Mouse (Mus musculus) liver, embryonic 11.5 days (tissue): ENCODE results near the gene Psme2b. TPM values are rescaled to one million over a fixed set of nuclear protein-coding genes. Genes with fewer than 3 reads are reported as not detected.
"Not testable (repeated sequence)": the region's sequence is repeated elsewhere in the genome, so short reads cannot be mapped to it uniquely, and the experiment has no call there.

Experiments
- ATAC-seq: fragments of 200-750 bp; cut with Nextera tagmentation; replicated peaks from 2 replicates; pipeline ENCODE4 v1.8.0; 2017; ENCODE audit warnings: moderate number of reproducible peaks, mild to moderate bottlenecking, moderate TSS enrichment, moderate library complexity; ENCODE audit not compliant: low FRiP score
- DNase-seq: peaks from one replicate; pipeline ENCODE4 v3.0.0-alpha.2; 2017; ENCODE audit warnings: low spot score
- H3K27ac ChIP-seq: fragments of 300-500 bp; sonication (generic); 2 replicates; pipeline ENCODE4 v1.5.1; 2014; ENCODE audit warnings: mild to moderate bottlenecking, low read depth, low read length, control low read depth
- H3K27me3 ChIP-seq: fragments of 300-500 bp; sonication (generic); replicated peaks from 2 replicates; pipeline ENCODE4 v1.6.1; 2014; ENCODE audit warnings: low read length, mixed read lengths; ENCODE audit not compliant: control insufficient read depth, insufficient read depth
- H3K36me3 ChIP-seq: fragments of 300-500 bp; sonication (generic); 2 replicates; pipeline ENCODE4 v1.6.1; 2014; ENCODE audit warnings: mild to moderate bottlenecking, low read length, moderate library complexity, mixed read lengths; ENCODE audit not compliant: control insufficient read depth, insufficient read depth
- H3K4me1 ChIP-seq: fragments of 300-500 bp; sonication (generic); replicated peaks from 2 replicates; pipeline ENCODE4 v1.6.1; 2014; ENCODE audit warnings: low read length, mixed read lengths; ENCODE audit not compliant: control insufficient read depth, insufficient read depth
- H3K4me2 ChIP-seq: fragments of 300-500 bp; sonication (generic); 2 replicates; pipeline ENCODE4 v1.6.1; 2014; ENCODE audit warnings: mild to moderate bottlenecking, control low read depth, moderate library complexity
- H3K4me3 ChIP-seq: fragments of 300-500 bp; sonication (generic); 2 replicates; pipeline ENCODE4 v1.5.1; 2014; ENCODE audit warnings: low read depth, low read length, control low read depth
- H3K9ac ChIP-seq: fragments of 300-500 bp; sonication (generic); 2 replicates; pipeline ENCODE4 v1.6.1; 2014; ENCODE audit warnings: low read depth, low read length, control low read depth
- H3K9me3 ChIP-seq: fragments of 300-500 bp; sonication (generic); 2 replicates; pipeline ENCODE4 v1.6.1; 2016; ENCODE audit warnings: low read length, inconsistent platforms, mixed read lengths; ENCODE audit not compliant: control insufficient read depth
- WGBS: fragments of 180-500 bp; shearing (Covaris S2); extraction: QIAGEN DNeasy Blood & Tissue Kit; methylation state at CpG from one replicate; pipeline ENCODE4 v1.1.7; 2014; 5-methylcytosine and 5-hydroxymethylcytosine counted together
- polyA plus RNA-seq: library from polyadenylated mRNA; unstranded; fragments of >200 nt; fragmentation: Nextera tagmentation; extraction: Ambion mirVana; gene quantifications from 2 replicates; pipeline ENCODE4 v1.2.1, GENCODE M21; 2014

Gene Psme2b
- polyA plus RNA-seq, 1 experiment from 2014 or later, result 2.2 TPM

DNA sequence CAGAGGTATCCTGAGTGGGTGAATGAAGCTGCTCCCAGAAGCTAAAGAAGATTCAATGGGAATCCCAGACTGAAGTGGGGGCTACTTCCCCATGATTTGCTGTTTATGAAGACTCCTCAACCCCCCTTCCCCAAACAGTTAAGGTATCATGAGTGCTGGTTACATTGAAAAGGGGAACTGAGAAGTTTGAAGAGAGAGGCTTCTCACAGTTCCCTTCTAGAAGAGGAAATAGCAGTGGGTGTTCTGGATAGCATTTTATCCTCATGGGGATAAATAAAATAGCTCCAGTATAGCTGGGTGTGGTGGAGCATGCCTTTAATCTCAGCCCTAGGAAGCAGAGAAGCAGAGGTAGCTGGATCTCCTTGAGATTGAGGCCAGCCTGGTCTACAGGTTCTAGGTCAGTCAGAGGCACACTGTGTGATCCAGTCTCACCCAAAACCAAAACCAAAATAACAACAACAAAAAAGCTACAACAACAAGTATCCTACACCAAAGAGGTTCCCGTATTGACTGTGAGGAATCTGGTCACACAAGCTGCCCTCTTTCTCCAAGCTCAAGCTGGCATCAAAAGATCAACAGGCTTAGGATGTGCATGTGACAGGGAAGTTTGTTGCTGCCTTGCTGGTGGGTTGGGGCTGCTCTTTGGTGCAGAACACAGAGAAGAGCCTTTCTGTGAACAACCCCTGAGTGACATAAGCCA lies 32.4 kb upstream of the Psme2b start, which contains the start of gene Olfr56:
Gene Olfr56 (plus strand): TSS at position 650 of the 700 bp plus-strand sequence.
- not testable (repeated sequence) for H3K4me3 ChIP-seq, H3K27ac ChIP-seq, DNase-seq, H3K27me3 ChIP-seq, H3K4me2 ChIP-seq, H3K4me1 ChIP-seq, H3K9ac ChIP-seq, H3K9me3 ChIP-seq, H3K36me3 ChIP-seq, ATAC-seq
- no CpG with 5 or more reads among the region's 1 CpGs for WGBS

DNA sequence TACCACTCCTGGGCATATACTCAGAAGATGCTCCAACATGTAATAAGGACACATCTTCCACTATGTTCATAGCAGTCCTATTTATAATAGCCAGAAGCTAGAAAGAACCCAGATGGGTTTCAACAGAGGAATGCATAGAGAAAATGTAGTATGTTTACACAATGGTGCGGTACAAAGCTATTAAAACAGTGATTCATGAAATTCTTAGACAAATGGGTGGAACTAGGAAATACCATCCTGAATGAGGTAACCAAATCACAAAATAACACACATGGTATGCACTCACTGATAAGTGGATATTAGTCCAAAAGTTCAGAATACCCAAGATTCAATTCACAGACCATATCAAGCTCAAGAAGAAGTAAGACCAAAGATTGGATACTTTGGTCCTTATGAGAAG lies 28.7 kb upstream of the Psme2b start:
- not testable (repeated sequence) for H3K4me2 ChIP-seq, H3K36me3 ChIP-seq, H3K27me3 ChIP-seq, ATAC-seq, H3K4me3 ChIP-seq, H3K27ac ChIP-seq, H3K9me3 ChIP-seq, H3K9ac ChIP-seq, H3K4me1 ChIP-seq, DNase-seq
- WGBS, result no CpG with 5 or more reads among the region's 1 CpGs

- not testable (repeated sequence) for H3K4me3 ChIP-seq, ATAC-seq
These were observed 6.7 kb downstream of the Psme2b start for GRCm38 (mm10) chr11:48939286-48939685.

GRCm38 (mm10) chr11:48935291-48935690 lies 10.7 kb downstream of the Psme2b start:
- not testable (repeated sequence) for ATAC-seq, H3K36me3 ChIP-seq, H3K4me3 ChIP-seq, H3K9me3 ChIP-seq, H3K4me2 ChIP-seq, H3K9ac ChIP-seq, H3K4me1 ChIP-seq, H3K27ac ChIP-seq, H3K27me3 ChIP-seq, DNase-seq
- WGBS, result no CpG with 5 or more reads among the region's 3 CpGs

More at GRCm38 (mm10) chr11:48939286-48939685, 6.7 kb downstream of the Psme2b start:
- H3K36me3 ChIP-seq, DNase-seq, H3K4me1 ChIP-seq, H3K9ac ChIP-seq, H3K9me3 ChIP-seq, H3K27me3 ChIP-seq, H3K27ac ChIP-seq, H3K4me2 ChIP-seq: not testable (repeated sequence)

DNA sequence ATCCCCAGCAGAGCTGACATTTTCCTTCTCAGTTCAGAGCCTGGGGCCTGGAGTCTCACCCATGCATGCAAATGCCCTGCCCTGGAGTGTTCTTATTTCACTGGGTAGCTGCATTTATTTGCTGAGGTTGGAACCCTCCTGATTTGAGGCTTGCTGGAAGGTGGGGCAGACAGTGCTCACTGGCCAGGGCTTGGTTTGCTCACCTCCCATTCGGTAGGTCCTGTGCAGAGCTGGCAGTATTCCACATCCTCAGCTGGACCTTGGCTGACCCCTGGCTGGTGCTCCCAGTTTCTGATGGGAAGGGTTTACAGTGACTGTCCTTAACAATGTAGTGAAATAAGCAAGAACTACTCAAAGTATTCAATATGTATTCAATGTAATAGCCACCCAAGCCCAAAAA lies 12.1 kb downstream of the Psme2b start:
- not testable (repeated sequence) for H3K27ac ChIP-seq, ATAC-seq, H3K9me3 ChIP-seq, H3K27me3 ChIP-seq, H3K36me3 ChIP-seq, DNase-seq, H3K4me1 ChIP-seq, H3K4me2 ChIP-seq, H3K4me3 ChIP-seq, H3K9ac ChIP-seq
- WGBS, result 75% methylated on average over 1 of the region's 1 CpGs

GRCm38 (mm10) chr11:48933422-48933821 lies 12.6 kb downstream of the Psme2b start:
- not testable (repeated sequence) for DNase-seq, H3K9me3 ChIP-seq, ATAC-seq, H3K4me1 ChIP-seq, H3K27ac ChIP-seq, H3K4me2 ChIP-seq, H3K27me3 ChIP-seq, H3K4me3 ChIP-seq, H3K36me3 ChIP-seq, H3K9ac ChIP-seq
- 66% methylated on average over 1 of the region's 1 CpGs for WGBS

- not testable (repeated sequence) for H3K36me3 ChIP-seq, H3K9me3 ChIP-seq, H3K9ac ChIP-seq, ATAC-seq, H3K4me1 ChIP-seq, H3K4me2 ChIP-seq, DNase-seq, H3K4me3 ChIP-seq, H3K27ac ChIP-seq, H3K27me3 ChIP-seq
- whole genome bisulfite sequencing, result 87% methylated on average over 1 of the region's 1 CpGs
These were observed 17.9 kb downstream of the Psme2b start for GRCm38 (mm10) chr11:48928068-48928467.

DNA sequence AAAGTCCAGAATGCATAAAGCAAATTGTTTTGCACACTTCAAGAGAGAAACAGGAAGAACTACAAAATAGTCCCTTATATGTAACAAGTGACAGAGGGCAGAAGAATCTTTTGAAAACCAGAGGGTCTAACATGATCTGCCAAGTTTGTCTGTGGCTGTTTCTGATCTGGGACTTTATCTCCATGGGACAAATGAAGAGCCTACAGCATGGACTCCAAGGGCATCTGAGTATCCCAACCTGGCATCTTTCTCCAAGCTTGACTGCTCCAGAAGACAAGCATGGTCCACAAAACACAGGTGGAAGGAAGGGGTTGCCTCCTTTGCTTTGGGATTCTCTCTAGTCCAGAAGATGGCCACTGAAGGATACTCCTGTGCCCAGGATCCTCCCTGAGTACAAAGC lies 19.6 kb downstream of the Psme2b start:
- H3K4me2 ChIP-seq, H3K27me3 ChIP-seq, H3K27ac ChIP-seq, H3K36me3 ChIP-seq, H3K9ac ChIP-seq, ATAC-seq, DNase-seq, H3K4me1 ChIP-seq, H3K4me3 ChIP-seq, H3K9me3 ChIP-seq: not testable (repeated sequence)

- not testable (repeated sequence) for H3K4me2 ChIP-seq, H3K9ac ChIP-seq, H3K27ac ChIP-seq, H3K4me3 ChIP-seq, H3K27me3 ChIP-seq, H3K4me1 ChIP-seq, ATAC-seq, H3K9me3 ChIP-seq, H3K36me3 ChIP-seq, DNase-seq
- 46% methylated on average over 5 of the region's 5 CpGs for WGBS
These were observed 22.2 kb downstream of the Psme2b start for GRCm38 (mm10) chr11:48923818-48924217.
